Mouse (Mus musculus) CD4-positive, CD25-positive, alpha-beta regulatory T cell, adult 2 months (primary cell): ENCODE measurements around the gene Olfr794.

ENCODE experiments used
- DNase-seq: peaks from one replicate; pipeline ENCODE4 v3.0.0-alpha.2; 2012; ENCODE audit warnings: low read depth, low spot score

Olfr794 gene

GRCm38 (mm10) chr10:129567355-129567754 lies at the start of gene Olfr794:
TSS of gene Olfr794 (plus strand) at chr10:129567655.
- no peak for DNase-seq

- DNase-seq: no peak
Observed at GRCm38 (mm10) chr10:129521492-129521891, 46.0 kb upstream of the Olfr794 start, which contains the start of gene Olfr791. TSS of gene Olfr791 (plus strand) at chr10:129521792.

GRCm38 (mm10) chr10:129538862-129539261 lies 28.6 kb upstream of the Olfr794 start, which contains the start of gene Olfr792:
TSS of gene Olfr792 (plus strand) at chr10:129539162.
- no peak for DNase-seq

GRCm38 (mm10) chr10:129549354-129549753 lies 18.1 kb upstream of the Olfr794 start:
- no peak for DNase-seq

DNA sequence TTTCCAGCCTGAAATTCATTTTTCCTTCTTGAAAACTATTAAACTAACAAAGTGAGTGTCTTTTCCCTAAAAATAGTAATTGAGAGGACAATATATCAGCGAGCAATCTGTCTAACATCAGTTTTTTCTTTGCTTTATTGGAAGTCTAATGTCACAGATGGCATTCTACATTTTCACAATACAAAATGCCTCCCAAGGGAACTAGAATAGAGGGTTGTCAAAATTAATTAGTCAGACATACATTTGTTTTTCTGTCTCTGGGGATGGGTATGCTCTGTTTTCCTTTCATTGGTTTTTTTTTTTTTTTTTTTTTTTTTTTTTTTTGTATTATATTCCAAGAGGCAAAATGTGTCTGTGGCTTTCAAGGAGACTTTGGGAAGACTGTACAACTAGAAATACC lies 9.6 kb downstream of the Olfr794 start:
- DNase-seq: no peak

- DNase-seq: no peak
Observed at GRCm38 (mm10) chr10:129612470-129612869, 45.0 kb downstream of the Olfr794 start, which contains the start of gene Olfr796. TSS of gene Olfr796 (minus strand) at chr10:129612570.

DNA sequence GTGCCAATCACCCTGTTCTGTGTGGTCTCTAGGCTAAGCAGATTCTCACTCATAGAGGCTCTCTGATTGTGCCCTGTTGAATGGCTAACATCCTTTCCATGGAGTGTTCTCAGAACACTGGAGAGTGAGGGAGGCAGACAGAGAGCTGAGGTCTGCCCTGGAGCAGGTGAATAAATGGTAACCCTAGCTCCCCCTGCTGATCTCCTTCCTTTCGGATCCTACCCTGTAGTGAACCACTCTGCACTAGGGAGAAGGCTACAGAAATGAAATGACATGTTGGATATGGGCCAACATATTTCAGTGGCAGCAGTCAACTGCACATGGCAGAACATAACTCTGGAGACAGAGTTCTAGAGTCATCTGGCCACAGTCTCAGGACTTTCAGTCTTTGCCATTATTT lies 54.3 kb downstream of the Olfr794 start:
- no peak for DNase-seq
